Mouse (Mus musculus) heart, embryonic 14.5 days (tissue): ENCODE results near the gene Gm43951. TPM values are rescaled to one million over a fixed set of nuclear protein-coding genes. Genes with fewer than 3 reads are reported as not detected.

Experiments
- ATAC-seq: fragments of 200-750 bp; cut with Nextera tagmentation; 2 replicates; pipeline ENCODE4 v1.8.0; 2017; ENCODE audit warnings: low read depth, moderate TSS enrichment; ENCODE audit not compliant: insufficient number of reproducible peaks, insufficient read depth, low FRiP score
- H3K27ac ChIP-seq, 2 experiments: fragments of 200-500 bp in 1 of 2; fragments of 300-500 bp in 1 of 2; sonication (generic) in 1 of 2; replicated peaks in 1 of 2; 2 replicates each; pipeline ENCODE4 v1.5.1; 2012 to 2014; ENCODE audit warnings: low read depth in 2 of 2, low read length in 2 of 2, control low read depth in 1 of 2, mild to moderate bottlenecking in 1 of 2, mixed read lengths in 1 of 2; ENCODE audit not compliant: control insufficient read depth in 1 of 2, insufficient read depth in 1 of 2
- H3K27me3 ChIP-seq: fragments of 300-500 bp; sonication (generic); 2 replicates; pipeline ENCODE4 v1.6.1; 2014; ENCODE audit warnings: mild to moderate bottlenecking, low read length, control low read depth; ENCODE audit not compliant: control insufficient read depth, insufficient read depth
- H3K36me3 ChIP-seq: fragments of 300-500 bp; sonication (generic); 2 replicates; pipeline ENCODE4 v1.6.1; 2014; ENCODE audit warnings: mild to moderate bottlenecking, control low read depth, low read length, mixed read lengths; ENCODE audit not compliant: control insufficient read depth, insufficient read depth
- H3K4me1 ChIP-seq, 2 experiments: fragments of 200-500 bp in 1 of 2; fragments of 300-500 bp in 1 of 2; sonication (generic) in 1 of 2; 2 replicates each; pipeline ENCODE4 v1.6.1; 2012 to 2014; ENCODE audit warnings: low read length in 2 of 2, control low read depth in 1 of 2, mixed read lengths in 1 of 2; ENCODE audit not compliant: control insufficient read depth in 2 of 2, insufficient read depth in 2 of 2
- H3K4me2 ChIP-seq: fragments of 300-500 bp; sonication (generic); 2 replicates; pipeline ENCODE4 v1.6.1; 2014; ENCODE audit warnings: mild to moderate bottlenecking, low read length
- H3K4me3 ChIP-seq, 2 experiments: fragments of 200-500 bp in 1 of 2; fragments of 300-500 bp in 1 of 2; sonication (generic) in 1 of 2; 2 replicates each; pipeline ENCODE4 v1.5.1; 2012 to 2014; ENCODE audit warnings: low read length in 2 of 2, mild to moderate bottlenecking in 2 of 2, control low read depth in 1 of 2, low read depth in 1 of 2, moderate library complexity in 1 of 2; ENCODE audit not compliant: control insufficient read depth in 1 of 2, insufficient read depth in 1 of 2
- H3K9ac ChIP-seq: fragments of 300-500 bp; sonication (generic); 2 replicates; pipeline ENCODE4 v1.6.1; 2014; ENCODE audit warnings: mild to moderate bottlenecking, low read length
- H3K9me3 ChIP-seq: fragments of 300-500 bp; sonication (generic); 2 replicates; pipeline ENCODE4 v1.6.1; 2016; ENCODE audit warnings: low read length, control low read depth; ENCODE audit not compliant: control insufficient read depth
- WGBS: fragments of 180-500 bp; shearing (Covaris S2); extraction: QIAGEN DNeasy Blood & Tissue Kit; methylation state at CpG from one replicate; pipeline ENCODE4 v1.1.7; 2014; 5-methylcytosine and 5-hydroxymethylcytosine counted together
- polyA plus RNA-seq: library from polyadenylated mRNA; unstranded; fragments of >200 nt; fragmentation: Nextera tagmentation; extraction: Ambion mirVana; gene quantifications from 2 replicates; pipeline ENCODE4 v1.2.1, GENCODE M21; 2014

The Gm43951 gene
- polyA plus RNA-seq, 1 experiment from 2014 or later, result not detected

DNA sequence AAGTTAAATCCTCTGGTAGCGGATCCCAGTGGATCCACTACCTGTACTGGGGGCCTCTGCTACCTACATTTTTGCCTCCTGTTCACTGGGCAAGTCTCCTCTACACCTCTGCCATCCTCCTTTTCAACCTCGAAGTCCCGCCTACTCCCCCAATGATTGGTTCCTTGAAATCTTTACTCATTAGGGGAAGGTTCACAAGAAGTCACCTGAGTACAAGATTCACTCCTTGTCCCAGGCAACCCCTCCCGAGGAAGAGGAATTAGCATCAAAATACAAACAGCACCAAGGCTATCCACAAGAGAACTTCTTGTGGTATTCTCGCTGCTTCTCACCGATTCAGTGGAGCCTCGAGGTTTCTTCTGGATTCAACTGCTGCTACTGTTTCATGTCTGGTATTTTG lies 25.4 kb upstream of the Gm43951 start:
- Histone ChIP-seq H3K36me3 (no peaks in the 10 kb centered on the region), H3K4me2 (no peak overlapping the region), H3K4me3 (no peak overlapping the region), H3K27me3 (no peaks in the 10 kb centered on the region), H3K9me3 (no peaks in the 10 kb centered on the region), H3K4me1 (no peaks in the 10 kb centered on the region), H3K9ac (no peak overlapping the region), H3K27ac (no peak overlapping the region)
- 76% methylated on average over 7 of the region's 7 CpGs for WGBS
- no peak for ATAC-seq

DNA sequence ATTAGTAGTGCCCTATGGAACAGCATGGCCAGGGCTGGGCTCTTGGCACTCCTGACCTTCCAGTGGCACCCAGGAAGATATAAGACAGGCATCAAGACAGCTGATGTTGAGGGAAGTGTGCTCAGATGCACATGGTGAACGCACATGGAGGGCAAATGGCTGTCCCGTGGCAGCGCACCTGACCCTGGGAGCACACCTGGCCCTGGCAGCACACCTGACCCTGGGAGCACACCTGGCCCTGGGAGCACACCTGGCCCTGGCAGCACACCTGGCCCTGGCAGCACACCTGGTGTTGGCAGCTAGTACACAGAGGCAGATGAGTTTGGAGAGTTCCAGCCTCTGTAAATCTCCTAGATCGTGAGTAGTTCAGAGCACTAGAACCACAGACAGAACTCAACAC lies 21.9 kb upstream of the Gm43951 start:
- Histone ChIP-seq H3K9ac (no peak overlapping the region), H3K27ac (no peak overlapping the region), H3K4me1 (peaks cover 0 to 3% of the 10 kb centered on the region in 2 experiments; a peak in 2 of 4 replicates), H3K9me3 (no peaks in the 10 kb centered on the region), H3K4me3 (no peak overlapping the region), H3K4me2 (no peak overlapping the region), H3K36me3 (no peaks in the 10 kb centered on the region), H3K27me3 (no peaks in the 10 kb centered on the region)
- WGBS, result 79% methylated on average over 4 of the region's 4 CpGs
- no peak for ATAC-seq

DNA sequence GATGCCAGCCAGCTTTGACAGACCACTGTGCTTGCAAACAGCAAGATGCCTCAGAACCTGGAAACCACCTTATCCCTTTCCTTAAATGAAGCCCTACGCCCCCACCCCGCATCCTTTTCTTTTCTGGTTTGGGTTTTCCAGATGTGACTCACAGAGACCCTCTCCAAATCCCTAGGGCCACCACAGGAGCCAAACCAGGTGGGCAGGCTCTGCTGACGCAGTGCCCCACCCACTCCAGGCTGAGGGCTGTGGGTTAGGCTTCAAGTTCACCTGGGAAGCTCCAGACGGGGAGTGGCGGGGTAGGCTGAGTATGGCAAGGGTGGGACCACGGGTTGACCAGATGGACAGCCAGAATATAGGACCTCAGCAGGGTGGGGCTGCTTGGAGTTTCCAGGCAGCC lies 20.3 kb upstream of the Gm43951 start:
- H3K4me3 ChIP-seq, result no peak overlapping the region
- H3K4me1 ChIP-seq, result peaks cover 0 to 3% of the 10 kb centered on the region in 2 experiments; a peak in 2 of 4 replicates
- H3K9ac ChIP-seq, result no peak overlapping the region
- H3K4me2 ChIP-seq, result no peak overlapping the region
- no peaks in the 10 kb centered on the region for H3K36me3 ChIP-seq
- WGBS, result 77% methylated on average over 6 of the region's 6 CpGs
- H3K27ac ChIP-seq, result no peak overlapping the region
- no peaks in the 10 kb centered on the region for H3K9me3 ChIP-seq
- ATAC-seq, result no peak
- H3K27me3 ChIP-seq, result no peaks in the 10 kb centered on the region

DNA sequence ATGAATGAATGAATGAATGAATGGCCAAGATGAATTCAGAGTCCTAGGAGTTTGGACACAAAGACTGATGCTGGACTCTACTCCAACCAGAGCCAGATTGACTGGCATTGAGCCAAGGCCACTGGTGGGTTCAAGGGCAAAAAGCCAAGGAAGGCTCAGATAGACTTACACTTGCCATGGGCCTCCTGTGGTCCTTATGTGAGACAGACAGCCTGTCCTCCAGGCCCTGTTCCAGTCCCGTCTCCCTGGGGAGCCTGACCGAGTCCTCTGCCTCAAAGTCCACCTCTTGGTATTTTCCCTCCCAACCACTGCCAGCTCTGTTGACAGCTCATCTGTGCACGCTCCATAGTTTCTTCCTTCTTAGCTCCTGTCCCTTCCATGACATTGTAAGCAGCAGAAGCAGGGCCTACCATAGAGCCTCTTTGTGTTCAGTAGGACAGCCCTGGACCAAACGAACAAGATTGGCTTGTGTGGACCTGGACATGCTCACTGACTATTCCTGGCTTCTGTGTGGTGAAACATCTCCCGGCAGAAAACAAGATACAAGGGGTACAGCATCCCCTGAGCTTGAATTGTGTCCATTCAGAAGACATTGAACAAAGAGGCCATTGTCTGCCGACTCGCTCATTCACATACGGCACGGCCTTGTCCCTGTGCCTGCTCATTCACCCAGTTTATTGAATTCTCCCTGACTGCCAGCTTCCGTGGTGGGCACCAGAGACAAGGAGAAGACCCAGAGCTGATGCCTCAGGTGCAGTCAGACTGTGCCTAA lies 19.6 kb upstream of the Gm43951 start:
- Histone ChIP-seq H3K9me3 (no peaks in the 10 kb centered on the region), H3K4me1 (peaks cover 0 to 3% of the 10 kb centered on the region in 2 experiments; a peak in 2 of 4 replicates), H3K36me3 (no peaks in the 10 kb centered on the region), H3K9ac (no peak overlapping the region), H3K4me2 (no peak overlapping the region), H3K27ac (no peak overlapping the region), H3K27me3 (no peaks in the 10 kb centered on the region), H3K4me3 (no peak overlapping the region)
- ATAC-seq, result no peak
- WGBS, result 64% methylated on average over 10 of the region's 10 CpGs

DNA sequence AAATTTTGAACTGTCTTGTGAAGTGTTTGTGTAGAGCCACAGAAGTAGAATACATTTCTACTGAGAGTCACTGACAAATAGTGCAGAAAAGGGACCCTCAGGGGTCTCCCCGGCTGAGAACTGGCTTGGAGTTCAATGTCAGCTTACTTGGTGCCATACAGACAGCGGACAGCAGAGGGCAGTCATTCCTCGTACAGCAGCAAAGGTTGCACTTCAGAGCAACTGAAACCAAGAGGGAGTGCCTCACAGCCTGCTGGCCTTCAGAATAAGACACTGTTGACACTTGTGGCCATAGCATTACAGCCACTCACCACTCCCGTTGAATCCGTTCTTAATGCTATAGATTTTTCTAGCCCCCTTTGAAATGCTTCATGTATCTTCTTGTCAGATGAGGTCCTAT lies 18.2 kb upstream of the Gm43951 start:
- Histone ChIP-seq H3K27ac (no peak overlapping the region), H3K4me1 (peaks cover 0 to 3% of the 10 kb centered on the region in 2 experiments; a peak in 2 of 4 replicates), H3K36me3 (no peaks in the 10 kb centered on the region), H3K9ac (no peak overlapping the region), H3K4me3 (no peak overlapping the region), H3K9me3 (no peaks in the 10 kb centered on the region), H3K27me3 (no peaks in the 10 kb centered on the region), H3K4me2 (no peak overlapping the region)
- 5% methylated on average over 5 of the region's 5 CpGs for WGBS
- no peak for ATAC-seq

DNA sequence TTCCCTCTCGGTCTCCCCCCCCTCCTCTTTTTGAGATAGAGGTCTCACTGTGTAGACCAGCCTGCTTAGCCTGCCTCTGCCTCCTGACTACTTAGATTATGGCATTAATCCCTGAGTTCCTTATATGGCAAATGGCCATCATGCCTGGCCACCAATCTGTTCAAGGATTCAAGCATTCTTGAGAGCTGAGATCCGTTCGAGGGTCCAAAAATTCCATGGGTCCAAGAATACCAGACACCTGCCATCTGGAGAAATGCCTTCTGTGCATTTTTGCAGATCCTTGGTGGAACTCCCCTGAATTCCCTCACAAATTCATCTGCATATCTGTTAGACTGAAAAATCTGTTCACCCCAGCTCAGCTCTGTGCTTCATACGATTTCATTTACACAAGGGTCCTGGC lies 16.8 kb upstream of the Gm43951 start:
- ATAC-seq, result no peak
- no peaks in the 10 kb centered on the region for H3K9me3 ChIP-seq
- no peak overlapping the region for H3K4me3 ChIP-seq
- H3K36me3 ChIP-seq, result no peaks in the 10 kb centered on the region
- 68% methylated on average over 4 of the region's 4 CpGs for WGBS
- no peak overlapping the region for H3K9ac ChIP-seq
- H3K4me2 ChIP-seq, result no peak overlapping the region
- no peak overlapping the region for H3K27ac ChIP-seq
- peaks cover 0 to 3% of the 10 kb centered on the region in 2 experiments; a peak in 2 of 4 replicates for H3K4me1 ChIP-seq
- H3K27me3 ChIP-seq, result no peaks in the 10 kb centered on the region

DNA sequence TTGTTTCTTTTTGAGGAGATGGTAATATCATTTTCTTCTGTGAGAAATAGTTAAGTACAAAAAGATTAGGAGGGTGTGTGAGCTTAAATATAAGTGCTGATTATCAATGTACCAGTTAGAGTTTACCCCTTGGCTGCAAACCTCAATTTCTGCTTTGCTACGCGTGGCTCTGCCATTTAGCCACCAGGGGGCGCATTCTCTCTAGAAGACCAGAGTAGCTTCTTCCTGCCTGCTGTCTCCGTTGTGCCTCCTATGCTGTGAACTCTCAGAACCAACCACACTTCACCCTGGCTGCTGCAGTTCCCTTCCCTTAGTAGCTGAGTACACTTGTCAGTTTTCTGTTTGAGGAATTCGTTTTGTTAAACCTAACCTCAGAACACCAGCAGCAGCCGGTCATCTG lies 14.6 kb upstream of the Gm43951 start:
- WGBS, result 18% methylated on average over 6 of the region's 6 CpGs
- Histone ChIP-seq H3K4me3 (no peak overlapping the region), H3K27ac (no peak overlapping the region), H3K36me3 (0 out of 2 replicates have a peak, but pooled peaks cover 3% of the 10 kb centered on the region), H3K9ac (no peak overlapping the region), H3K9me3 (no peaks in the 10 kb centered on the region), H3K27me3 (no peaks in the 10 kb centered on the region), H3K4me2 (no peak overlapping the region), H3K4me1 (peaks cover 0 to 3% of the 10 kb centered on the region in 2 experiments; a peak in 2 of 4 replicates)
- no peak for ATAC-seq

DNA sequence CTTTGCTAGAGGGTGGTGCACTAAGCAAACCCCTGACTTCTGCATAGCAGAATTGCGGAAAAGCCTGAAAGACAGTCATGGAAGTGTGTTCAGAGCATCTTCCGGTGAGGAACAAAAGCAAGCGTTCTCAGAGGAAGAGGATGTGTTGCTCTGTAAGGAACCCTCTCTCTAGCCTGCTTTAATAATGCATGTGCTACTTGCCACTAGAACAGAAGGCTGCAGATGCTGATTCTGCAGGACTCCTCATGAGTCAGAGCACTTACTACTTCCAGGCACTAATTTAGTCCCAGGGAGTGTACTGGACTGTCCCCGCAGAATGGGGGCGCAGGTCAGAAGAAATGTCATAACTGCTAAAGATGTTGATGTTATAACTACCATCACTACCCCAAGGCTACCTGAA lies 10.5 kb upstream of the Gm43951 start:
- no peak for ATAC-seq
- H3K27ac ChIP-seq, result no peak overlapping the region
- H3K4me3 ChIP-seq, result no peak overlapping the region
- no peaks in the 10 kb centered on the region for H3K27me3 ChIP-seq
- H3K36me3 ChIP-seq, result peaks cover 12% of the 10 kb centered on the region; the same call in 1 of the 2 replicates
- H3K4me2 ChIP-seq, result no peak overlapping the region
- WGBS, result 75% methylated on average over 5 of the region's 5 CpGs
- H3K9me3 ChIP-seq, result no peaks in the 10 kb centered on the region
- H3K9ac ChIP-seq, result no peak overlapping the region
- peaks cover 0 to 6% of the 10 kb centered on the region in 2 experiments; a peak in 2 of 4 replicates for H3K4me1 ChIP-seq
